Mouse (Mus musculus) embryonic facial prominence, embryonic 11.5 days (tissue): ENCODE results near the gene En1. TPM values are rescaled to one million over a fixed set of nuclear protein-coding genes. Genes with fewer than 3 reads are reported as not detected.

Source experiments
- ATAC-seq: fragments of 200-750 bp; cut with Nextera tagmentation; replicated peaks from 2 replicates; pipeline ENCODE4 v1.8.0; 2017; ENCODE audit warnings: low read depth; ENCODE audit not compliant: insufficient number of reproducible peaks, low FRiP score, low TSS enrichment
- DNase-seq: peaks from one replicate; pipeline ENCODE4 v3.0.0-alpha.2; 2015; ENCODE audit warnings: low spot score
- H3K27ac ChIP-seq: fragments of 300-500 bp; sonication (generic); replicated peaks from 2 replicates; pipeline ENCODE4 v1.5.1; 2014; ENCODE audit warnings: mild to moderate bottlenecking, low read depth, low read length, control low read depth
- H3K27me3 ChIP-seq: fragments of 300-500 bp; sonication (generic); 2 replicates; pipeline ENCODE4 v1.6.1; 2014; ENCODE audit warnings: mild to moderate bottlenecking, low read length, moderate library complexity, mixed read lengths; ENCODE audit not compliant: control insufficient read depth, insufficient read depth
- H3K36me3 ChIP-seq: fragments of 300-500 bp; sonication (generic); replicated peaks from 2 replicates; pipeline ENCODE4 v1.6.1; 2014; ENCODE audit warnings: low read depth, mild to moderate bottlenecking, low read length, moderate library complexity, mixed read lengths; ENCODE audit not compliant: control insufficient read depth, insufficient read depth
- H3K4me1 ChIP-seq: fragments of 300-500 bp; sonication (generic); 2 replicates; pipeline ENCODE4 v1.6.1; 2014; ENCODE audit warnings: low read length, mixed read lengths; ENCODE audit not compliant: control insufficient read depth, insufficient read depth
- H3K4me2 ChIP-seq: fragments of 300-500 bp; sonication (generic); 2 replicates; pipeline ENCODE4 v1.6.1; 2014; ENCODE audit warnings: low read depth, mild to moderate bottlenecking, control low read depth, low read length, moderate library complexity
- H3K4me3 ChIP-seq: fragments of 300-500 bp; sonication (generic); 2 replicates; pipeline ENCODE4 v1.5.1; 2014; ENCODE audit warnings: low read depth, low read length, control low read depth
- H3K9ac ChIP-seq: fragments of 300-500 bp; sonication (generic); replicated peaks from 2 replicates; pipeline ENCODE4 v1.6.1; 2014; ENCODE audit warnings: mild to moderate bottlenecking, control low read depth, low read length
- H3K9me3 ChIP-seq: fragments of 300-500 bp; sonication (generic); replicated peaks from 2 replicates; pipeline ENCODE4 v1.6.1; 2016; ENCODE audit warnings: mild to moderate bottlenecking, low read length, inconsistent platforms, mixed read lengths; ENCODE audit not compliant: control insufficient read depth
- WGBS: fragments of 180-500 bp; shearing (Covaris S2); extraction: QIAGEN DNeasy Blood & Tissue Kit; methylation state at CpG from one replicate; pipeline ENCODE4 v1.1.7; 2014; 5-methylcytosine and 5-hydroxymethylcytosine counted together
- polyA plus RNA-seq: library from polyadenylated mRNA; unstranded; fragments of >200 nt; fragmentation: Nextera tagmentation; extraction: Ambion mirVana; gene quantifications from 2 replicates; pipeline ENCODE4 v1.2.1, GENCODE M21; 2014

The En1 gene
- polyA plus RNA-seq, 1 experiment from 2014 or later: 1.4 TPM

GRCm38 (mm10) chr1:120607576-120608400 lies 5.6 kb downstream of the En1 start:
- peaks cover 84% of the 10 kb centered on the region for H3K27me3 ChIP-seq
- peak; percentile 19 for DNase-seq
- no peak overlapping the region for H3K27ac ChIP-seq
- no peak overlapping the region for H3K9ac ChIP-seq
- ATAC-seq: no peak
- peaks cover 4% of the 10 kb centered on the region; the same call in 1 of the 2 replicates for H3K4me1 ChIP-seq
- no peak overlapping the region for H3K4me2 ChIP-seq
- no peak overlapping the region for H3K4me3 ChIP-seq
- H3K36me3 ChIP-seq: no peaks in the 10 kb centered on the region
- H3K9me3 ChIP-seq: no peaks in the 10 kb centered on the region
- 3% methylated on average over 11 of the region's 11 CpGs for WGBS

- Histone ChIP-seq H3K9ac (no peak overlapping the region), H3K27ac (no peak overlapping the region), H3K9me3 (no peaks in the 10 kb centered on the region), H3K4me1 (peaks cover 3% of the 10 kb centered on the region; the same call in 1 of the 2 replicates), H3K4me2 (no peak overlapping the region), H3K4me3 (no peak overlapping the region), H3K27me3 (peaks cover 85% of the 10 kb centered on the region), H3K36me3 (no peaks in the 10 kb centered on the region)
- ATAC-seq: no peak
- 13% methylated on average over 3 of the region's 3 CpGs for WGBS
- DNase-seq: no peak
These were observed 6.2 kb downstream of the En1 start for GRCm38 (mm10) chr1:120608461-120608860.

GRCm38 (mm10) chr1:120609611-120610010 lies 7.4 kb downstream of the En1 start:
- Histone ChIP-seq H3K4me3 (no peak overlapping the region), H3K27me3 (peaks cover 91% of the 10 kb centered on the region), H3K4me2 (no peak overlapping the region), H3K27ac (no peak overlapping the region), H3K36me3 (no peaks in the 10 kb centered on the region), H3K9me3 (no peaks in the 10 kb centered on the region), H3K9ac (no peak overlapping the region), H3K4me1 (peaks cover 3% of the 10 kb centered on the region; the same call in 1 of the 2 replicates)
- no peak for DNase-seq
- 2% methylated on average over 6 of the region's 6 CpGs for WGBS
- no peak for ATAC-seq

DNA sequence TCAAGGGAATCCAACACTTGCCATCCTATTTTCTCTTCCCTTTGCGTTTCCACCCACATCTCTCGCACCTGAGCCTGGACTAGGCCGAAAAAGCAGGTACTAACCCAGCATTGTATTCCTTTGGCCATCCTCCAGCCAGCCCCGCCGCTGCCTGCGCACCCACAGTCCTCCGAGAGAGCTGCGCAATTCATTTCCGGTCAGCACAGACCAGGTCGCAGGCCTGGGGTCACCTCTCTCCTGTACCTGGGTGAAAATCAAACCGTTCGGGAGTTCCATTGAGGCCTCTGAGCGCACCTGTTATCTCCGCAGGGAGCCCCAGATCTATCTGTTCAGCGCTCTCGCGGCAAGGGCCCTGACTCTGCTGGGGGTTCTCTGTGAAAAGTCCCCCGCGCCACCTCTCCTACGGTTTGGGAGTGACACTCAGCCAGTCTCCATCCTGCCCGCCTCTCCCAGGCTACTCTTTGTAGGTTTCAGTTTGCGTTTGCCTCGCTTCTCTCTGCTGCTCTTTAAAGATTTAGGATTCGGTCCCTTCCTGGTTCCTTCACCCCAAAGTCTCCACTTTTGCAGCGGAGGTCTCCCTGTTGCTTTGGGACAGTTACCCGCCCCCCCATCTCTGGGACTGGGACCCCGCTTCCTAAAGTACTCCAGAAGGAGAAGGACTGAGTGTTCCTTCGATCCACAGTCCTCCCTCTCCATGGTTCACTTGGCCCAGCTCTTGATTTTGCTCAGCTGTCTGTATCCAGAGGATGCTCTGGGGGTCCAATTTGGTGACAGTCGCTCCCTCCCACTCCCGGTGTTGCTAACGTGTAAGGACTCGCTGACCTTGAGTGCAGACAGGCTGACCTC lies 11.5 kb downstream of the En1 start:
- no peak overlapping the region for H3K4me2 ChIP-seq
- ATAC-seq (no peak), DNase-seq (no peak)
- 1% methylated on average over 32 of the region's 32 CpGs for WGBS
- no peak overlapping the region for H3K9ac ChIP-seq
- H3K9me3 ChIP-seq: no peaks in the 10 kb centered on the region
- H3K27me3 ChIP-seq: peaks cover 89% of the 10 kb centered on the region
- H3K4me3 ChIP-seq: no peak overlapping the region
- H3K36me3 ChIP-seq: no peaks in the 10 kb centered on the region
- no peak overlapping the region for H3K27ac ChIP-seq
- no peaks in the 10 kb centered on the region for H3K4me1 ChIP-seq

DNA sequence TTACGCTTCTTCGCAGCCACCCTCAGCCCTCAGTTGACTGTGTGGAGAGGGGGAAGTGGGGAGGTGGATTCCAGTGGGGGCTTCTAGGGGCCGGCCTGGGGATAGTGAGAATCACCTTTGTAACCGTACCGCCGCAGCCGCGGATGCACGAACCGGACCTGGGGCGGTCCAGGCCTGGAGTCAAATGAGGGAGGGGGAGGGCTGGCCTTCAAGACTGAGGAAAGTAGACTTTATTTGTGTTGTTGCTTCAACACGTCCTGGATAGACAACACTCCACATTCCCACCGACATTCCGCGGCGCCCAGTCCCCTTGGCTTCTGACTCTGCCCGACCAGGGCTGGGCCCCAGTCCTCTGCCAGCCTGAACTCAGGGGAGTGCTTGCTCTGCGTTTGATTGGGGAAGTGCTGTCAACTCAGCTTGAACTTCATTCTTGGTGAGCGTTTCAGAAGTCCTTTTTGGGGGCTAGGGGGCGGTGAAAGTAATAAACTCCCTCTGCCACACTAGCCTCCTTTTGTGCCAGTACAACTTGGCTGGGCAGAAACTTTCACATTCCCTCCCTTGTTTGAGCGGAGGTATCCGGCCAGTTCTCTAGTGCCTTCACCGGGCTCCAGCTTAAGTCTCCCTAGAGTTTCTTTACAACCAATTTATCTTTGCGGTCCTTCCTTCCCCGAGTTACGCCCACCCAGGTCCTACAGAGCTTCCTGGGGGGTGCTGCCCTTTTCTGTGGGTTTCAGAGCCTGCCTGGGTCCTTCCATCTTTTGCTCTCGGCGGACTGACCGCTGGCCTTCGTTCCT lies 12.3 kb downstream of the En1 start:
- Histone ChIP-seq H3K9ac (no peak overlapping the region), H3K4me2 (no peak overlapping the region), H3K4me1 (no peaks in the 10 kb centered on the region), H3K9me3 (no peaks in the 10 kb centered on the region), H3K27me3 (peaks cover 83% of the 10 kb centered on the region), H3K4me3 (no peak overlapping the region), H3K27ac (no peak overlapping the region), H3K36me3 (no peaks in the 10 kb centered on the region)
- ATAC-seq: no peak
- DNase-seq: no peak
- WGBS: under 1% methylated on average over 30 of the region's 30 CpGs

- ATAC-seq (no peak), DNase-seq (no peak)
- no peak overlapping the region for H3K4me3 ChIP-seq
- no peak overlapping the region for H3K9ac ChIP-seq
- H3K4me2 ChIP-seq: no peak overlapping the region
- no peaks in the 10 kb centered on the region for H3K9me3 ChIP-seq
- no peak overlapping the region for H3K27ac ChIP-seq
- WGBS: 3% methylated on average over 4 of the region's 4 CpGs
- H3K27me3 ChIP-seq: peaks cover 76% of the 10 kb centered on the region
- no peaks in the 10 kb centered on the region for H3K36me3 ChIP-seq
- no peaks in the 10 kb centered on the region for H3K4me1 ChIP-seq
These were observed 13.3 kb downstream of the En1 start for GRCm38 (mm10) chr1:120615521-120615920.

- no peak overlapping the region for H3K4me2 ChIP-seq
- no peaks in the 10 kb centered on the region for H3K36me3 ChIP-seq
- H3K4me3 ChIP-seq: no peak overlapping the region
- no peak overlapping the region for H3K9ac ChIP-seq
- DNase-seq (no peak), ATAC-seq (no peak)
- WGBS: under 1% methylated on average over 9 of the region's 9 CpGs
- H3K4me1 ChIP-seq: no peaks in the 10 kb centered on the region
- no peak overlapping the region for H3K27ac ChIP-seq
- no peaks in the 10 kb centered on the region for H3K9me3 ChIP-seq
- H3K27me3 ChIP-seq: peaks cover 71% of the 10 kb centered on the region
These were observed 13.7 kb downstream of the En1 start for GRCm38 (mm10) chr1:120615927-120616326.
